Mouse (Mus musculus): ENCODE results near the gene Mov10l1.

The Mov10l1 gene

DNA sequence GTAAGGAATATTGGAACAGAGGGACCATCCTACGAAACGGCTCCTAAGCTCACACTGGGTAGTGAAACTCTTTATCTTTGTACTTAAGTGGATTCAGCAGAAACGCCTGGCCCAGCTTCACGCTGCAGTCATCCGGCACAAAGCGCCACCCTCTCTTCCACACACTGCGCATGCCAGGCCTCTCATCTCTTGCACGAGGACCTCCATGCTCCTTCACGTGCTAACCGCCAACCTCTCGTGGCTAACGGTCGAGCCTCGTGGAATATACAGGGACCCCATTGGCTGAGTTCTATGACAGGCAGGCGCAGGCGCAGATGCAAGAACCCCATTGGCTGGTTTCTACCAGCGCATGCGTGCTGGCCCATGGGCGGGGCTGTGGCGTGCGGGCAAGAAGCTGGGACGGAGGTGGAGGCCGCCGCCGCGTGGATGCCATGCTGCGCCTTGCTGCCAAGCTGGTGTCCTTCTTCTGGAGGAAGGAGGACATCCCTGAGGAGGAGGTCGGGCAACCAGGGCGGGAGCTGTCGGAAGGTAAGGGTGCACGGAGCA lies at the start of gene Mov10l1:
Gene Mov10l1 (plus strand): TSS at position 376 of the 546 bp plus-strand sequence.
- no peak for DNase-seq (ENCODE audit: extremely low spot score, low read depth, low spot score)

DNA sequence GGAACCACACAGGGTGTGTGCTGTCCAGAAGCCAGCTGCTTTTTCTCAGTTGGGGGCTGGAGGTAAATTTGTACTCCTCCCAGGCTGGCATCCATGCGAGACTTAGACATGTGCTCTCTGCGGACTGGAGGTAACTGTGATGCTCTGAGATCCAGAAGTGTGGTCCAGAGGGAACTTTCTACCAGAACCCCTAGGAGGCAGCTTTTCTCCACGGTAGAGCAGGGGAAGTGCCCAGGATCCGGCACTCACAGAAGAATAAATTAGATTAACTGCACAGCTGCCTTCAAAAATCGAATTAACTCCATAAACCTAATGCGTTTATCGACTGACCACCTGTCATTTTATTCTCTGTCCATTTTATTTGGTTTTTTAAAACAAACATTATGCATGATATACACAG lies 48.6 kb upstream of the Mov10l1 start:
- no peak for DNase-seq (ENCODE audit: extremely low spot score, low read depth, low spot score)

DNA sequence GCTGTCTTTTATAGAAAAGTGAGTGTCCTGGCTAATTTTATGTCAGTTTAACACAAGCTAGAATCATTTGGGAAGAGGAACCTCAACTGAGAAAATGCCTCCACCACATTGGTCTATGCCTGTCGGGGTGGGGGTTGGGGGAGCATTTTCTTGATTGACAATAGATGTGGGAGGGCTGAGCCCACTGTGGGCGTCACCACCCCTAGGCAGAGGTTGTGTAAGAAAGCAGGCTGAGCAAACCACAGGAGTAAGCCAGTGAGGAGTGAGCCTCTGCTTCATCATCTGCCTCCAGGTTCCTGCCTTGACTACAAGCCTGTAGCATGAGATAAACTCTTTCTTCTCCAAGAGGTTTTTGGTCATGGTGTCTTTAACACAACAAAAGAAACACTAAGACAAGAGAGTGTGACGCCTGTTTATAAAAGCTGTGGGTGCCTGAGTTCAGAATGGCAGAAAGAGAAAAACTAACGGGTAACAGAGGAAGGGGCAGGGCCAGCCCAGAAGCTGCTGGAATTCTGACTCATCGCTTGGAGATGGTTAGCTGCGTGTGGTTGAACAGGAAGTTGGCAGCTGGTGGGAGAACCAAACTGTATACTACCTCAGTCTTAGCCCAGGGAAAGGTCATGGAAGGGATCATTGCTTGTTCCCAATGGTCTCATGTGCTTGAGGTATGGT lies 46.0 kb upstream of the Mov10l1 start:
- DNase-seq (ENCODE audit: extremely low spot score, low read depth, low spot score), result no peak

DNA sequence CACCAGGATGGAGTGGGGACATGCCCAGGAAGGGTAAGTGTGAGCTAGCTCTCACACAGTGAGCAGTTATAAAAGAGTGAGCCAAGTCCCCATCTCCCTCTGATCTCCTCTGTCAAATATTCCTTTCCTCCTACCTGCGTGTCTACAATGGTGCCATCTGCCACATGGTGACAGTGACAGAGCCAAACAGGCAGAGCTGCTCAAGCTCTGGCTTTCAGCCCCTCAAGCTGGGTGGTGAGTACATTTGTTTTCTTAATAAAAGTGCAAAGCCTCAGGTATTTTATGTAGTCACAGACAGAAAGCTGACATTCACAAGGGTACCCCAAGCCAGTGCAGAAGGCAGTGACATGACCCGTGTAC lies 45.4 kb upstream of the Mov10l1 start:
- no peak for DNase-seq (ENCODE audit: extremely low spot score, low read depth, low spot score)

DNA sequence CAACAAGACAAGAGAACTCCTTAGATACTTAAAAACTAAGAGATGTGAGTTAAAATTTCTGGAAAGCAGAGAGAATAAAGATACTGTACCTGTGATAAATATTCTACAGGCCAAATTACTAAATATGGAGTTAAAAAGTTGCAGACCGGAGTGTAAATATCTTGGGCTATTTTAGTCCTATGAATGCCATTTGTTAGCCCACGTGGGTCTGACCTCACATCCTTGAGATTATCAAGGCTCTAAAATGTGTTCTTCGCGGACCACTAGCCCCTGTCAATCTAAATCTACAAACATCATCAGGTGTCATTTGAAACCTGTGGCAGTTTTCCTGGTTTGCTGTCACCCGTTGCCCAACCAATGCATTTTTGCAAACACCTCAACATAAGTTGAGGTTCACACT lies 39.9 kb upstream of the Mov10l1 start:
- DNase-seq (ENCODE audit: extremely low spot score, low read depth, low spot score), result no peak

DNA sequence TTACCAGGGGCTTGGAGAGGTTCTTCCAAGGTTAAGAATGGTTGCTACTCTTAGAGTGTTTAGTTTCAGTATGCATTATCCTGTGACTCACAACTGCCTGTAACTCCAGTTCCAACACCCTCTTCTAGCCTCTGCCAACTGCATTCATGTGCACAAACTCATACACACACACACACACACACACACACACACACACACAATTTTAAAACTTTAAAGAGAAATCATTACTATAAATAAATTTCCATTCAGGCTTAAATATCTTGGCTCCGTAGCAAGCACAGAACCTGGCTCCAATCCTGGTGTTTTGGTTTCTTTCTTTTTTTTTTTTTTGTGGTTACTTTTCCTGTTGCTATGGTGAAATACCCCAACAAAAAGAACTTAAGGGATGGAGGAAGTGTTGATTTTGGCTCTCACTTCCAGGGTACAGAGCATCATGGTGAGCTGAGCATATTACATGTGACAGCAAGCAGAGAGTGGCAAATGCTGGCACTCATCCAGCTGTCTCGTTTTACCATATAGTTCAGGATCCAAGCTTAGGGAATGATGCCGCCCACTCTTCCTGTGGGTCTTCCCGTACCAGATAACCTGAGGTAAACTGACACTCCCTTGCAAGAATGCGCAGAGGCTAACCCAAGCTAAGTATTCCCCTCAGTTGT lies 38.7 kb upstream of the Mov10l1 start:
- DNase-seq (ENCODE audit: extremely low spot score, low read depth, low spot score), result no peak

DNA sequence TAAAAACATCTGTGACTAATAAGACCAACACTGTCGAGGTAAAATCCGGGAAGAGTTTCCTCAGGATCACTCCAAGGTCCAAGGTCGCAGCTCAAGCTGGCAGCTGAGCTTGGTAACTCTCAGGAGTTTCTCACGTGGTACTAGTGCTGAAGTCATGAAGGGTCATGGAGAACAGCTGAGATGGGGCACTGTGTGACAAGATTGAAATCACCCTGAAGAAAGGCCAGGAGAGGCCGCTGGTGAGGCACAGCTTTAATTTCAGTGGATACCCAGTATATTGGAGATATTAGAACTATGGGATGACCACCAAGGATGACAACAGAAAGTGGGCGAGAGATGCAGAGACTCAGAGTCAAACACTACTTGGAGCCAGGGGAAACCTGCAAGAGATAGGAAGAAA lies 35.9 kb upstream of the Mov10l1 start:
- DNase-seq (ENCODE audit: extremely low spot score, low read depth, low spot score), result no peak

DNA sequence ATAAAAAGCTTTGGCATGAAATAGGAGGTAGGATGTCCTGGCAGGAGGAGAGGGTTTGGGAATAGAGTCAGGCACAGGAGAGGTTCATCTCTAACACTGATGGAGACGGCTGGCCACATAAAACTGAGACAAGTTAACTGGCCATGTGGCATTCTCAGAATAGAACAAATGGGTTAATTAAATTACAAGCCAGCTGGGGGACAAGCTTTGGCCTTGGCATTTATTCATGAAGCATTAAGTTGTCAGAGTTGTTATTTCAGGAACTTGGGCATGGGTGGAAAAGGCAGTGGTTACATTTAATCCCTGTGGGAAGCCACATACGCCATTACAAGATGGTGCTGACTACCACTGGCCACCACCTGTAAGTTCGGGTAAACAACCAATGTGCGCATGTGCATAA lies 31.5 kb upstream of the Mov10l1 start:
- no peak for DNase-seq (ENCODE audit: extremely low spot score, low read depth, low spot score)

DNA sequence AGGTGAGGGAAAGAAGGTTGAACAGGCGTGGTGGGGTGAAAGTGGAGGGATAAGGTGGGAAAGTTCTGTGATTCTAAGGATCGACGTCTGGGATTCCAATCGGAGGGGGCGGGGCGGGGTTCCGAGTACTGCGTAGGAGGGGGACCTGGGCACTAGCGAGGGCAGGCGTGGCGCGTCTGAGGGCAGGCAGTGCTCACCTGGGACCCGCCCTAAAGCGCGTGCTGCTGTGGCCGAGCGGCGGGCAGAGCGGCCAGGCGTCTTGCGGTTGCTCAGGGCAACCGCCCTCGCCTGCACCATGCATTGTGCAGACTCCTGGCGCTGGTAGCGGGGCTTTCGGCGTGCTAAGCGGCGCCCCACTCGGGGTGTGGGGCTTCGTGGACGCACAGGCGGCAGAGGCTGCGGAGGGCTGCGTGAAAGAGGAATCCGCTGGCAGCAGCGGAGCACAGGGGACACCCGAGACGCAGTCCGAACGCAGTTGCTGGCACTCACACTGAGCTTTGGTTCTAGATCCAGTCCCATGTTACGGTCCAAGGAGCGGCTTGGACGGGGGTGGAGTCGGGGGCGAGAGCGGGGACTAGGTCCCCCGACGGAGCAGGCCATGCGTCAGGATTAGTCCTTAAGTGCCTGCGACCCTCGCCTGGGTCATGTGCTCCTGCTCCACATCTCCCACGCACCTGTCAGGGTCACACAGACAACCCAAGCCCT lies 28.2 kb upstream of the Mov10l1 start, which contains the start of gene Ttll8:
Gene Ttll8 (minus strand): TSS at position 51 of the 705 bp plus-strand sequence.
- DNase-seq (ENCODE audit: extremely low spot score, low read depth, low spot score), result no peak

DNA sequence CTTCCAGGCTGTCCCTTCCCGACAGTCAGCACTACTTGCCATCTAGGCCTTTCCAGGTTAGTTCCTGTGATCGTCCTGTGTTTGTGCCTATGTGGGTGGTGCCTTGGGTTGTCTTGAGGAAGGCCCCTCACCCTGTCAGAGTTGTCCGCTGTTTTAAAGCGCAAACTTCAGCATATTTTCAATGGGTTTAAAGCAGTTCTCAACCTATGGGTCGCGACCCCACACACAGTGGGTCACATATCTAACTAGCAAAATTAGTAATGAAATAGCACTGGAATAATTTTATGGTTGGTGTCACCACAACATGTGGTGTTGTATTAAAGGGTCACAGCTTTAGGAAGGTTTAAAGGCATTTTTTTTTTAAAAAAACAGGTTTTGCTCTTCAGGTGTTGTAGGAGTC lies 27.4 kb upstream of the Mov10l1 start:
- DNase-seq (ENCODE audit: extremely low spot score, low read depth, low spot score), result no peak

DNA sequence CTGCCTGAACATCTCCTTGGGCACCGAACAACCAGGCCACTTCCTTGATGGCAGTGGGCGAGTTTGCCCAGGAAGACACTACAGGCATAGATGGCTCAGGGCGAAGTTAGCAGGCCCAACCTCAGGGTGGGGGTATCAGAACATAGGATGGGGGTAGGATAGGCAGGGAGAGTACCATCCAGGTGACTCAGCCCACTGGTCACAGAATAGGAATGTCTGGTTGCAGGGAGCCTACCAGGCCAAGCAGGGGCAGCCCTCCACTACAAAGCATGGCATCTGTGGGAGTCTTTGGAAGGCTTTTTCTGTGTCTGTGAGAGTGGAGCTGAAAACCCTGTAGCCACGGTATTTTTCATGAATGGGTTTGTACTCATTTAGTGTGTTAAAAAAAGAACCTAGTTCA lies 25.2 kb upstream of the Mov10l1 start:
- no peak for DNase-seq (ENCODE audit: extremely low spot score, low read depth, low spot score)

DNA sequence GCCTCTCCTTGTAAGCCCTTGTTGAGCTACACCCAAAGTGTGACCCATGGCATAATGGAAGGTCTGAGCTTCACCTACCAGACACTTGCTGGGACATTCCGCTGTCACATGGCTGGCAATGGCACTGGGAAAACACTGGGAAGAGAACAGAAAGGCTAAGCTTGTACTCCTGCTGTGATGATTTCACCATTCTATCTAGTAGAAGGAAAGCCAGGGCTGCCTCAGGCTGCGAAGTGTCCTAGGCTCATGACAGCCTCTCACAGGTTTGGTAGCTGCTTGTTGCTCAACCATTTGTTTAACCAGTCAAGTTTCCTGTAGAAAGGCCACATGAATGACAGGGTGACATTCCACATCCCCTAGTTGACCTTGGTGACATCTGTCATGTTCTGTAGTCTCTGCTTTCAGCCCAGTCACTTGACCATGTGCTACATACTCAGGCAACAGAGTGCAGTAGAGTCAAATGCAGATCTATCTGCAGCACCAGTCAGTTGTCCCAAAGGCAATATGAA lies 18.6 kb upstream of the Mov10l1 start:
- no peak for DNase-seq (ENCODE audit: extremely low spot score, low read depth, low spot score)

DNA sequence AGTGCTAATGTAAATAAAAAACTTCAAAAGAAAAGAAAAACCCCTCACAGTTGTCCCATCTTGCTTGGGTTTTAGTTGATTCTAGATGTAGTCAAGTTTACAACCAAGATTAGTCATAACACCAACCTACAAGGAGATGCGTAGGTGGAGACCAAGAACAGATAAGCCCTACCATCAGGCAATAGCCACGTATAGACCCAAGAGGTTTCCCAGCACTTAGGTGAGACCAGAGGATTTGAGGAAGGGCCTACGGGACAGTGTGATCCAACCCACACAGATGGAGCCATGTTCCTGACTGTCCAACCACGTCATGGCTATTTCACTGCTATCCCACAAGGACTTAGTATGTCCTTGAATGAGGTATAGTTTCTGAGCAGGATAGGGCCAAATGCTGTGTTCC lies 10.4 kb upstream of the Mov10l1 start:
- no peak for DNase-seq (ENCODE audit: extremely low spot score, low read depth, low spot score)

DNA sequence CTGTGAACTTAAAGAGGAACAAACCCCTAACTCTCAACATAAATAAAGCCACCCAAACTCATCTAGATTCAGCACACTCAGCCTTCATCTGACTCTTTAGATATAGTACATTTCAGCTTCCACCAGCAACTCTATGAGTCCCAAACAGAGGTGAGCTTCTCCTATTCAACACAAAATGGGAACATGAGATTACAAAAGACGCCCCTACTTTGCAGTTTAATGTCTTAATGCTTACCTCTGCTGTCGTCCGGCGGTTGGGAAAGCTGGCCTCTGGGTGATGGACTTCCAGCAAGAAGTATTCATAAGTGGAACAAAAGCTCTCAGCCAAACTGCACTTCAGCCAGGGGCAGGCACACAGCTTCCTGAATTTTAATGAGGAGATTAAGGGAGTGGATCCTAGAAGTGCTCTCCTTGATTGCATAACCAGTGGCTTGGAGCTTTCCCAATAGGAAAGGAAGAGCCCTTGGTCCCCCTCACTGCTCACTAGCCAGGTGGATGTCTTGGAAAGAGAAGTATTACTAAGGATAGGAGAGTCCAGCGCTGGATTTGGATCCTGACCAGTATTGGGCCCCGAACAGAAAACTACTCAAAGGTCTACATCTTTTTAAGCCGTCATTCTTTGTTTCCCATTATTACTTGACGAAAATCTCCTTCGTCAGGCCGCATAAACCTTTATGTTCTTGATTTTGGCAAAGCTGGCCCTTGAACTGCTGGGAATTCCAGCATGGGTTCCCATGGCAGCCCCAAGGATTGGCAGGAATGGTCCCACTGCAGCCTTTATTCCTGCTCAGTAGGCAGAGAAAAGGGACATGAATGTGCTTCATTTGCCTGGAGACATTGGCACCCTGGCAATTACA lies 4.2 kb upstream of the Mov10l1 start, which contains the start of gene Mlc1:
Gene Mlc1 (minus strand): TSS at position 727 of the 857 bp plus-strand sequence.
- DNase-seq (ENCODE audit: extremely low spot score, low read depth, low spot score), result no peak

DNA sequence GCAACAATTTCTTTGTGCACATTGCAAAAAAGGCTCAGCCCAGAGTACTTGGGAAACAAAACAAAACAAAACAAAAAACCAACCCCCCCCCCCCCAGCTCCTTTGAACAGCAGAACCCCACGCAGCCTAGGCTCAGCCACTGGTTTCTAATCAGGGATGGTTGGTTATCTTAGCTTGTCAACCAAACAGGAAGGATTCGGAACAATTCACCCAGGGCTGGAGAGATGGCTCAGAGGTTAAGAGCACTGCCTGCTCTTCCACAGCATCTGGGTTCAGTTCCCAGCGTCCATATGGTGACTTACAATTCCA lies 3.6 kb upstream of the Mov10l1 start:
- no peak for DNase-seq (ENCODE audit: extremely low spot score, low read depth, low spot score)

DNA sequence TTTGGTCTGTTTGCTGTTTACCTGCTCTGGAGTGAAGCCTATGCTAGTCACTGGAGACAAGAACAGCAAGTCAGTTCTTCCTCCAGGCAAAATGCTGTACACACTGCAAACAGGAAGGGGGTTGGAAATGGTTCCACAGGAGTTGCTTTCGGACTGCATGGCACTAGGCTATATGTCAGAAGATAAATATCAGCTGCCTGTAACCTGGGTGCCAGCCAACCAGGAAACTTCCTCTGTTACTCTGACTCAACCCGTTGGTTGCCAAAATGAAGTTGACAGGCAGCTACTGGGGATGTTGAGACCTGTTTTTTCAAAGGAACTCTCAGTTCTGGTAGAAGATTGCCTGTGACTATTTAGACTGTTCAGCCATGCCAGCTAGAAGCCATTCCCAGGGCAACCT lies 6.5 kb downstream of the Mov10l1 start:
- no peak for DNase-seq (ENCODE audit: extremely low spot score, low read depth, low spot score)

DNA sequence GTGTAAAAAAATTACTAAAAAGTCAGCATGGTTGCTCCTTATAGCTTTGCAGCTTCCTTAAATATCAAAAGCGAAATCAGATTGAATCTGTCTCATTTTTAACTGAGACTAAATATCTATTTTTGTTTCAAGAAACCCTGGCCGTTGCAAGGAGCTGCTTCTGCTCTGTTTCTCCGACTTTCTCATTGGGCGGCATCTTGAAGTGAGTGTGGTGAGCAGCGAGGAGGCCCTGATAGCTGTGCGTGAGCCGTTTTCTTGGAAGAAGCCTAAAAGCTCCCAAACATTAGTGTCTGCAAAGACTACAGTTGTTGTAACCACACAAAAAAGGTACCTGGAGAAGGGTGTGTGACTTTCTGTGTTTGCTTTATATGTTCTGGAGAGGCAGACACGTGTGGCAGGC lies 15.9 kb downstream of the Mov10l1 start:
- DNase-seq (ENCODE audit: extremely low spot score, low read depth, low spot score), result no peak

DNA sequence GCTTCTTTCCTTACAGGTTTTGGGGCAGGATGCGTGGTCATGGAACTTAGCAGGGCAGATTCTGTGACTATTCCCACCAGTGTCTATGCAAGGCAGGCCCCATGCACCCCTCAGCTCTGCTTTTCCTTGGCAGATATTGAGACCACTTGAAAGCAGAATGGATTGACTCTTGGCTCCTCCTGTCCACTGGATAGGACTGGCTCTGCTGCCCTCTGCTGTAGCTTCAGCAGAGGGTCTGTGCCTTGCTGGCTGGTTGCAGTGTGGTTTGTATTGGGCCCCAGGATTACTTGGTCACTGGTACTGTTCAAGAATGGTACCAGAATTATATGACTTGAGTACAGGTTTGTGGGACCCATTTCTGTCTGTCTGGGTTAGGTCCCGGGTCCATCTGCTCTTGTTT lies 16.4 kb downstream of the Mov10l1 start:
- no peak for DNase-seq (ENCODE audit: extremely low spot score, low read depth, low spot score)

DNA sequence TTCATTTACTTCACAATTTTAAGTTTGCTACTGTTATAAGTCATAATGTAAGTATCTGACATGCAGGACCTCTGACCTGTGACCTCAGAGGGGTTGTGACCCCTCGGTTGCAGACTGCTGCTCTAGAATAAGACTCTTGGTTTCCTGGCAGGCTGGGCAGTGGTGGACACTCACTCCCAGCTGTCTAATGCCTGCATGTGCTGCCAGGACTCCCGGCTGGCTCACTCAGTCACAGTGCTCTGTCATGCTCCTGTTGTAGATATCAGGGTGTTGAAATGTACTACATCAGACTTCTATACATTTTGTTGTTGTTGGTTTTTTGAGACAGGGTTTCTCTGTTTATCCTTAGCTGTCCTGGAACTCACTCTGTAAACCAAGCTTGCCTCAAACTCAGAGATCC lies 17.7 kb downstream of the Mov10l1 start:
- DNase-seq (ENCODE audit: extremely low spot score, low read depth, low spot score), result no peak

DNA sequence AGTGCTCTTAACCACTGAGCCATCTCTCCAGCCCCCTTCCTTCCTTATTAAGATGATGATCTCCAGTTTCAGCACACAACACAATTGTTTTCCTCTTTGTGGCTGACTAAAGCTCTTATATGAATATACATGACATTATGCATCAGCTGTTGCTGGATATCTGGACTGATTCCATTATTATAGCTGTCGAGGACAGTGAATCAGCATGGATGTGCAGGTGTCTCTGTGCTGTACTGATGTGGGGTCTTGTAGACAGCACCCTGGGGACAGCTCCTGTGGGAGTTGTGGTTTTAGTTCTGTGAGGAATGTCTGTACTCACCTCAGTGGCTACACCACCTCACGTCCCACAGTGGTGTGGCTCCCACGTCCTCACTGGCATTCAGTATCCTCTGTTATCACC lies 18.5 kb downstream of the Mov10l1 start:
- DNase-seq (ENCODE audit: extremely low spot score, low read depth, low spot score), result no peak

DNA sequence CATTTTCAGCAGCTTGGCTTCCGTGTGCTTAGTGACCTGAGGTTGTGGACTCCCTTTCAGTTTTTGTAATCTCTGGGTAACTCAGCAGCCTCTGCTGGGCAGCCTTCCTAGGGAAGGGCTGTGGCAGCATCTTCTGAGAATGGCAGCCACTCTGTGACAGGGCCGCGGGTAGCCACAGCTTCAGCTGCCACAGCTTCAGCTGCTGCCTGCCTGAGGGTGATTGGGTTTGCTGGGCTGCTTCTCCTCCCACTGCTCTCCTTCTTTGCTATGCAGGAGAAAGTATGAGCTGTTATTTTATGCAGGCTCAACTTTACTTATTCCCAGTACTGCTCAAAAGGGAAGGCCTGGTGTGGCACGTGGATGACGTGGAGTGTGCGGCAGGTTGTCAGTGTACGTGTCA lies 24.3 kb downstream of the Mov10l1 start:
- DNase-seq (ENCODE audit: extremely low spot score, low read depth, low spot score), result no peak
